Comparison of ENCODE assay signal across 24 mouse cellular contexts in genomic region chr3:129347277-129347676, GRCm38 (mm10). TPM values are rescaled to one million over a fixed set of nuclear protein-coding genes. Genes with fewer than 3 reads are reported as not detected.
DNase-seq lines count a peak whose midpoint lies in the region; ATAC-seq and TF ChIP-seq lines count a peak whose summit lies in the region.
"Had no signal": no experiment of that assay in that cellular context is flagged by ENCODE, and none has a peak within 500 bp of the region (broad histone marks: within the 10 kb centered on the region; RNA-seq: fewer than 3 reads in every experiment).

No protein-coding gene starts in this region.

- H3K4me1 ChIP-seq in embryonic facial prominence, embryonic 11.5 days (ENCODE audit: control insufficient read depth, insufficient read depth, low read length) = no peaks in the 10 kb centered on the region
- no peaks in the 10 kb centered on the region for H3K4me1 ChIP-seq in limb, embryonic 13.5 days
- no peaks in the 10 kb centered on the region for H3K4me1 ChIP-seq in cerebellum, adult 2 months (ENCODE audit: control insufficient read depth, insufficient read depth, low read length)
- H3K4me1 ChIP-seq: forebrain, embryonic 13.5 days; hindbrain, embryonic 15.5 days had no signal

- no peak overlapping the region for H3K4me3 ChIP-seq in embryonic facial prominence, embryonic 11.5 days (ENCODE audit: low read depth, low read length)
- no peak overlapping the region for H3K4me3 ChIP-seq in limb, embryonic 13.5 days
- no peak overlapping the region for H3K4me3 ChIP-seq in cerebellum, adult 2 months (replicated peaks; ENCODE audit: insufficient read depth, low read depth, low read length)
- H3K4me3 ChIP-seq: forebrain, embryonic 13.5 days; gastrocnemius, adult 2 months; heart, embryonic 13.5 days; hindbrain, embryonic 15.5 days had no signal

- H3K9me3 ChIP-seq in embryonic facial prominence, embryonic 11.5 days (replicated peaks; ENCODE audit: control insufficient read depth, low read length) = no peaks in the 10 kb centered on the region
- H3K9me3 ChIP-seq in limb, embryonic 13.5 days = no peaks in the 10 kb centered on the region
- H3K9me3 ChIP-seq: forebrain, embryonic 13.5 days; heart, embryonic 13.5 days; hindbrain, embryonic 15.5 days had no signal

- no peak overlapping the region for H3K27ac ChIP-seq in embryonic facial prominence, embryonic 11.5 days (replicated peaks; ENCODE audit: low read depth, low read length)
- H3K27ac ChIP-seq in limb, embryonic 13.5 days = no peak overlapping the region
- H3K27ac ChIP-seq in cerebellum, adult 2 months (ENCODE audit: insufficient read depth, low read length) = no peak overlapping the region
- H3K27ac ChIP-seq: forebrain, embryonic 13.5 days; gastrocnemius, adult 2 months; heart, embryonic 13.5 days; hindbrain, embryonic 15.5 days had no signal

- WGBS in embryonic facial prominence, embryonic 11.5 days = 74% methylated on average over 10 of the region's 10 CpGs
- 51% methylated on average over 10 of the region's 10 CpGs for WGBS in limb, embryonic 13.5 days
- 91% methylated on average over 10 of the region's 10 CpGs for WGBS in cerebellum, adult 2 months

- no peak for ATAC-seq in embryonic facial prominence, embryonic 11.5 days (replicated peaks; ENCODE audit: insufficient number of reproducible peaks, low FRiP score, low TSS enrichment, low read depth)
- peak; percentile 64; the same call in 1 of the 2 replicates for ATAC-seq in limb, embryonic 13.5 days (ENCODE audit: low FRiP score, low read depth)
- ATAC-seq in megakaryocyte-erythroid progenitor cell, adult 5-6 weeks (replicated peaks; ENCODE audit: low FRiP score, low TSS enrichment, poor library complexity, severe bottlenecking) = no peak
- ATAC-seq: CD4-positive, CD25-positive, alpha-beta regulatory T cell, adult 4 months; forebrain, embryonic 13.5 days; forebrain, postnatal 0 days had no signal

- no peak for TF ChIP-seq POLR2A in cerebellum, adult 2 months (IDR thresholded peaks at IDR 0.05; ENCODE audit: borderline replicate concordance, insufficient read depth, low read length)

- H3K36me3 ChIP-seq in embryonic facial prominence, embryonic 11.5 days (replicated peaks; ENCODE audit: control insufficient read depth, insufficient read depth, low read depth, low read length) = no peaks in the 10 kb centered on the region
- H3K36me3 ChIP-seq in limb, embryonic 13.5 days = no peaks in the 10 kb centered on the region
- H3K36me3 ChIP-seq: G1E; heart, embryonic 13.5 days; hindbrain, embryonic 15.5 days had no signal

- DNase-seq in embryo, embryonic 10 days (ENCODE audit: low spot score) = peak; percentile 27
- DNase-seq in embryo, embryonic 9.5 days (ENCODE audit: extremely low spot score) = no peak
- peak; percentile 32 for DNase-seq in embryo, embryonic 10.5 days (ENCODE audit: low spot score)
- peak; percentile 59 for DNase-seq in embryonic facial prominence, embryonic 11.5 days (ENCODE audit: low spot score)
- no peak for DNase-seq in cerebellum, adult 2 months
- DNase-seq in urinary bladder, postnatal 36 days (ENCODE audit: low spot score in 2 of 2) = no peak
- DNase-seq: adrenal gland, adult 8-10 months; adrenal gland, postnatal 36 days; B cell, adult 2 months; cerebellum, adult 8-10 months; cerebellum, postnatal 14 days; forebrain, postnatal 0 days; gastrocnemius, adult 2 months; gastrocnemius, postnatal 25 days; heart, postnatal 36 days had no signal

- no peak overlapping the region for H3K9ac ChIP-seq in embryonic facial prominence, embryonic 11.5 days (replicated peaks; ENCODE audit: low read length)
- no peak overlapping the region for H3K9ac ChIP-seq in limb, embryonic 13.5 days
- H3K9ac ChIP-seq: forebrain, embryonic 13.5 days; forebrain, postnatal 0 days; heart, embryonic 13.5 days; hindbrain, embryonic 15.5 days had no signal

- H3K27me3 ChIP-seq in embryonic facial prominence, embryonic 11.5 days (ENCODE audit: control insufficient read depth, insufficient read depth, low read length) = no peaks in the 10 kb centered on the region
- H3K27me3 ChIP-seq in limb, embryonic 13.5 days = no peaks in the 10 kb centered on the region
- H3K27me3 ChIP-seq in cerebellum, adult 2 months (ENCODE audit: control insufficient read depth, insufficient read depth, low read length) = no peaks in the 10 kb centered on the region
- H3K27me3 ChIP-seq: forebrain, embryonic 13.5 days; heart, embryonic 13.5 days; hindbrain, embryonic 15.5 days had no signal

- no peak for TF ChIP-seq CTCF in cerebellum, adult 2 months (IDR thresholded peaks at IDR 0.05; ENCODE audit: borderline replicate concordance, insufficient read depth, low read depth, low read length)

- no peak overlapping the region for H3K4me2 ChIP-seq in embryonic facial prominence, embryonic 11.5 days (ENCODE audit: low read depth, low read length)
- H3K4me2 ChIP-seq in limb, embryonic 13.5 days (replicated peaks) = no peak overlapping the region
- H3K4me2 ChIP-seq: forebrain, embryonic 13.5 days; heart, embryonic 13.5 days; hindbrain, embryonic 15.5 days had no signal

RNA-seq across cellular contexts. Expression of gene Enpep, which starts 14.8 kb away (rescaled TPM):
- polyA plus RNA-seq in embryonic facial prominence, embryonic 11.5 days (2014; fragmentation: Nextera tagmentation; extraction: Ambion mirVana) = 0.93 and 1.1 TPM in 2 replicates
- polyA plus RNA-seq in limb, embryonic 13.5 days (2015; fragmentation: Nextera tagmentation; extraction: Ambion mirVana) = 2.3 and 2.7 TPM in 2 replicates
- 2.2 and 2.6 TPM in 2 replicates for polyA plus RNA-seq in cerebellum, adult 2 months (2012; rRNA removed)
- 2.4 TPM in 1 of 2 replicates, not detected in the other for total RNA-seq in megakaryocyte-erythroid progenitor cell, adult 5-6 weeks (2014; fragmentation: Nextera tagmentation)
- not detected in 2 replicates for total RNA-seq in megakaryocyte-erythroid progenitor cell, adult 5-6 weeks (2017)
- total RNA-seq: common myeloid progenitor, adult 5-6 weeks; granulocyte monocyte progenitor cell, adult 5-6 weeks had no signal
- polyA plus RNA-seq: G1E had no signal

Comparison
In these comparisons a context has a peak if more than half of its experiments do, and no peak if none do; other contexts are left out.
1. DNase-seq: peak in embryo, embryonic 10 days (single experiment), embryo, embryonic 10.5 days (single experiment) and embryonic facial prominence, embryonic 11.5 days (single experiment); none in embryo, embryonic 9.5 days (single experiment), cerebellum, adult 2 months (0 of 2) and urinary bladder, postnatal 36 days (0 of 2).